Mouse (Mus musculus): ENCODE data around the gene Cog4. TPM values are rescaled to one million over a fixed set of nuclear protein-coding genes. Genes with fewer than 3 reads are reported as not detected.

Gene Cog4
- polyA plus RNA-seq, 1 experiment from 2014 or later = 74.9 TPM

- WGBS = 74% methylated on average over 4 of the region's 4 CpGs
Observed at GRCm38 (mm10) chr8:110877862-110878261, 31.5 kb downstream of the Cog4 start.

GRCm38 (mm10) chr8:110881741-110882310, 35.4 kb downstream of the Cog4 start:
- H3K4me1 ChIP-seq (replicated peaks; ENCODE audit: control insufficient read depth, insufficient read depth, low read length) = no peaks in the 10 kb centered on the region
- 91% methylated on average over 10 of the region's 10 CpGs for WGBS
- ATAC-seq (ENCODE audit: low read depth) = no peak

More at GRCm38 (mm10) chr8:110877862-110878261, 31.5 kb downstream of the Cog4 start:
- H3K27me3 ChIP-seq (ENCODE audit: control insufficient read depth, insufficient read depth, low read depth, low read length) = no peaks in the 10 kb centered on the region
- H3K4me2 ChIP-seq (ENCODE audit: low read depth, low read length) = no peak overlapping the region
- H3K4me3 ChIP-seq (ENCODE audit: low read length) = no peak overlapping the region
- peaks cover 44% of the 10 kb centered on the region for H3K36me3 ChIP-seq (ENCODE audit: control insufficient read depth, insufficient read depth, low read length)
- H3K9me3 ChIP-seq (ENCODE audit: control insufficient read depth, low read length) = no peaks in the 10 kb centered on the region
- no peaks in the 10 kb centered on the region for H3K4me1 ChIP-seq (replicated peaks; ENCODE audit: control insufficient read depth, insufficient read depth, low read length)
- no peak overlapping the region for H3K9ac ChIP-seq (ENCODE audit: low read length)
- no peak overlapping the region for H3K27ac ChIP-seq (ENCODE audit: low read length)
- ATAC-seq (ENCODE audit: low read depth) = no peak

GRCm38 (mm10) chr8:110883824-110884223, 37.4 kb downstream of the Cog4 start:
- Histone ChIP-seq H3K4me3 (ENCODE audit: low read length) (no peak overlapping the region), H3K9me3 (ENCODE audit: control insufficient read depth, low read length) (no peaks in the 10 kb centered on the region), H3K9ac (ENCODE audit: low read length) (no peak overlapping the region), H3K27me3 (ENCODE audit: control insufficient read depth, insufficient read depth, low read depth, low read length) (no peaks in the 10 kb centered on the region), H3K4me2 (ENCODE audit: low read depth, low read length) (no peak overlapping the region), H3K36me3 (ENCODE audit: control insufficient read depth, insufficient read depth, low read length) (peaks cover 44% of the 10 kb centered on the region), H3K27ac (ENCODE audit: low read length) (no peak overlapping the region), H3K4me1 (replicated peaks; ENCODE audit: control insufficient read depth, insufficient read depth, low read length) (no peaks in the 10 kb centered on the region)
- WGBS = 96% methylated on average over 18 of the region's 18 CpGs
- no peak for ATAC-seq (ENCODE audit: low read depth)

More at GRCm38 (mm10) chr8:110881741-110882310, 35.4 kb downstream of the Cog4 start:
- H3K27ac ChIP-seq (ENCODE audit: low read length) = no peak overlapping the region
- H3K9me3 ChIP-seq (ENCODE audit: control insufficient read depth, low read length) = no peaks in the 10 kb centered on the region
- H3K4me3 ChIP-seq (ENCODE audit: low read length) = no peak overlapping the region
- no peak overlapping the region for H3K9ac ChIP-seq (ENCODE audit: low read length)
- no peaks in the 10 kb centered on the region for H3K27me3 ChIP-seq (ENCODE audit: control insufficient read depth, insufficient read depth, low read depth, low read length)
- no peak overlapping the region for H3K4me2 ChIP-seq (ENCODE audit: low read depth, low read length)
- H3K36me3 ChIP-seq (ENCODE audit: control insufficient read depth, insufficient read depth, low read length) = peaks cover 44% of the 10 kb centered on the region

GRCm38 (mm10) chr8:110886634-110887033, 40.2 kb downstream of the Cog4 start:
- no peak overlapping the region for H3K27ac ChIP-seq (ENCODE audit: low read length)
- H3K9ac ChIP-seq (ENCODE audit: low read length) = no peak overlapping the region
- H3K36me3 ChIP-seq (ENCODE audit: control insufficient read depth, insufficient read depth, low read length) = peaks cover 26% of the 10 kb centered on the region
- H3K27me3 ChIP-seq (ENCODE audit: control insufficient read depth, insufficient read depth, low read depth, low read length) = no peaks in the 10 kb centered on the region
- ATAC-seq (ENCODE audit: low read depth) = no peak
- H3K9me3 ChIP-seq (ENCODE audit: control insufficient read depth, low read length) = no peaks in the 10 kb centered on the region
- H3K4me3 ChIP-seq (ENCODE audit: low read length) = no peak overlapping the region
- 77% methylated on average over 3 of the region's 3 CpGs for WGBS
- no peak overlapping the region for H3K4me2 ChIP-seq (ENCODE audit: low read depth, low read length)
- H3K4me1 ChIP-seq (replicated peaks; ENCODE audit: control insufficient read depth, insufficient read depth, low read length) = no peaks in the 10 kb centered on the region

- Histone ChIP-seq H3K9me3 (ENCODE audit: control insufficient read depth, low read length) (no peaks in the 10 kb centered on the region), H3K4me1 (replicated peaks; ENCODE audit: control insufficient read depth, insufficient read depth, low read length) (no peaks in the 10 kb centered on the region), H3K27ac (ENCODE audit: low read length) (no peak overlapping the region), H3K36me3 (ENCODE audit: control insufficient read depth, insufficient read depth, low read length) (peaks cover 18% of the 10 kb centered on the region), H3K4me2 (ENCODE audit: low read depth, low read length) (no peak overlapping the region), H3K9ac (ENCODE audit: low read length) (no peak overlapping the region), H3K4me3 (ENCODE audit: low read length) (no peak overlapping the region), H3K27me3 (ENCODE audit: control insufficient read depth, insufficient read depth, low read depth, low read length) (no peaks in the 10 kb centered on the region)
- WGBS = 81% methylated on average over 10 of the region's 10 CpGs
- no peak for ATAC-seq (ENCODE audit: low read depth)
Observed at GRCm38 (mm10) chr8:110887551-110887950, 41.2 kb downstream of the Cog4 start.

GRCm38 (mm10) chr8:110888441-110888840, 42.0 kb downstream of the Cog4 start:
- no peak overlapping the region for H3K4me3 ChIP-seq (ENCODE audit: low read length)
- WGBS = 87% methylated on average over 8 of the region's 8 CpGs
- H3K9me3 ChIP-seq (ENCODE audit: control insufficient read depth, low read length) = no peaks in the 10 kb centered on the region
- H3K27me3 ChIP-seq (ENCODE audit: control insufficient read depth, insufficient read depth, low read depth, low read length) = no peaks in the 10 kb centered on the region
- peaks cover 11% of the 10 kb centered on the region for H3K36me3 ChIP-seq (ENCODE audit: control insufficient read depth, insufficient read depth, low read length)
- no peak for ATAC-seq (ENCODE audit: low read depth)
- H3K4me1 ChIP-seq (replicated peaks; ENCODE audit: control insufficient read depth, insufficient read depth, low read length) = no peaks in the 10 kb centered on the region
- H3K27ac ChIP-seq (ENCODE audit: low read length) = no peak overlapping the region
- no peak overlapping the region for H3K9ac ChIP-seq (ENCODE audit: low read length)
- no peak overlapping the region for H3K4me2 ChIP-seq (ENCODE audit: low read depth, low read length)

- no peak overlapping the region for H3K27ac ChIP-seq (ENCODE audit: low read length)
- peaks cover 8% of the 10 kb centered on the region for H3K36me3 ChIP-seq (ENCODE audit: control insufficient read depth, insufficient read depth, low read length)
- H3K9ac ChIP-seq (ENCODE audit: low read length) = no peak overlapping the region
- H3K4me3 ChIP-seq (ENCODE audit: low read length) = no peak overlapping the region
- H3K27me3 ChIP-seq (ENCODE audit: control insufficient read depth, insufficient read depth, low read depth, low read length) = no peaks in the 10 kb centered on the region
- H3K9me3 ChIP-seq (ENCODE audit: control insufficient read depth, low read length) = no peaks in the 10 kb centered on the region
- ATAC-seq (ENCODE audit: low read depth) = no peak
- no peak overlapping the region for H3K4me2 ChIP-seq (ENCODE audit: low read depth, low read length)
- no peaks in the 10 kb centered on the region for H3K4me1 ChIP-seq (replicated peaks; ENCODE audit: control insufficient read depth, insufficient read depth, low read length)
- WGBS = 84% methylated on average over 16 of the region's 16 CpGs
Observed at GRCm38 (mm10) chr8:110888860-110889259, 42.5 kb downstream of the Cog4 start.

GRCm38 (mm10) chr8:110889904-110890470, 43.6 kb downstream of the Cog4 start:
- H3K36me3 ChIP-seq (ENCODE audit: control insufficient read depth, insufficient read depth, low read length) = peaks cover 3% of the 10 kb centered on the region; the same call in 1 of the 2 replicates
- ATAC-seq (ENCODE audit: low read depth) = no peak

GRCm38 (mm10) chr8:110892040-110892439, 45.6 kb downstream of the Cog4 start:
- H3K4me3 ChIP-seq (ENCODE audit: low read length) = no peak overlapping the region
- H3K4me1 ChIP-seq (replicated peaks; ENCODE audit: control insufficient read depth, insufficient read depth, low read length) = no peaks in the 10 kb centered on the region
- H3K27ac ChIP-seq (ENCODE audit: low read length) = no peak overlapping the region
- H3K9ac ChIP-seq (ENCODE audit: low read length) = no peak overlapping the region
- WGBS = 82% methylated on average over 7 of the region's 7 CpGs
- no peaks in the 10 kb centered on the region for H3K9me3 ChIP-seq (ENCODE audit: control insufficient read depth, low read length)
- H3K27me3 ChIP-seq (ENCODE audit: control insufficient read depth, insufficient read depth, low read depth, low read length) = no peaks in the 10 kb centered on the region
- ATAC-seq (ENCODE audit: low read depth) = no peak
- no peak overlapping the region for H3K4me2 ChIP-seq (ENCODE audit: low read depth, low read length)
- peaks cover 3% of the 10 kb centered on the region; the same call in 1 of the 2 replicates for H3K36me3 ChIP-seq (ENCODE audit: control insufficient read depth, insufficient read depth, low read length)

More at GRCm38 (mm10) chr8:110889904-110890470, 43.6 kb downstream of the Cog4 start:
- no peak overlapping the region for H3K4me3 ChIP-seq (ENCODE audit: low read length)
- H3K27me3 ChIP-seq (ENCODE audit: control insufficient read depth, insufficient read depth, low read depth, low read length) = no peaks in the 10 kb centered on the region
- no peak overlapping the region for H3K9ac ChIP-seq (ENCODE audit: low read length)
- H3K27ac ChIP-seq (ENCODE audit: low read length) = no peak overlapping the region
- no peaks in the 10 kb centered on the region for H3K4me1 ChIP-seq (replicated peaks; ENCODE audit: control insufficient read depth, insufficient read depth, low read length)
- 46% methylated on average over 12 of the region's 12 CpGs for WGBS
- H3K4me2 ChIP-seq (ENCODE audit: low read depth, low read length) = no peak overlapping the region
- H3K9me3 ChIP-seq (ENCODE audit: control insufficient read depth, low read length) = no peaks in the 10 kb centered on the region
